Mouse (Mus musculus): ENCODE results near the gene Gdf2. TPM values are rescaled to one million over a fixed set of nuclear protein-coding genes. Genes with fewer than 3 reads are reported as not detected.

Gdf2 gene
- not detected in 2 replicates for polyA plus RNA-seq (2014; fragmentation: Nextera tagmentation; extraction: Ambion mirVana)

- ATAC-seq (ENCODE audit: low read depth) (no peak), DNase-seq (ENCODE audit: low spot score) (no peak)
- H3K27me3 ChIP-seq (replicated peaks; ENCODE audit: control insufficient read depth, insufficient read depth, low read length): no peaks in the 10 kb centered on the region
- no peak within 1 kb of the TSS for H3K9ac ChIP-seq (ENCODE audit: low read depth, low read length)
- no peak within 1 kb of the TSS for H3K4me3 ChIP-seq (ENCODE audit: low read depth, low read length)
- no peak within 1 kb of the TSS for H3K27ac ChIP-seq (replicated peaks; ENCODE audit: low read depth, low read length)
- H3K4me2 ChIP-seq (ENCODE audit: low read depth, low read length): no peak within 1 kb of the TSS
- H3K4me1 ChIP-seq (ENCODE audit: control insufficient read depth, insufficient read depth, low read length): no peaks in the 10 kb centered on the region
- no peaks in the 10 kb centered on the region for H3K9me3 ChIP-seq (ENCODE audit: control insufficient read depth, low read length)
- no peaks in the 10 kb centered on the region for H3K36me3 ChIP-seq (ENCODE audit: control insufficient read depth, insufficient read depth, low read length)
- 69% methylated on average over 8 of the region's 8 CpGs for WGBS
Observed at GRCm38 (mm10) chr14:33940739-33941138, at the start of gene Gdf2. TSS of gene Gdf2 (plus strand) at chr14:33941039.

GRCm38 (mm10) chr14:33891507-33891906 lies 49.3 kb upstream of the Gdf2 start:
- ATAC-seq (ENCODE audit: low read depth) (no peak), DNase-seq (ENCODE audit: low spot score) (no peak)
- Histone ChIP-seq H3K9me3 (ENCODE audit: control insufficient read depth, low read length) (no peaks in the 10 kb centered on the region), H3K4me2 (ENCODE audit: low read depth, low read length) (no peak overlapping the region), H3K4me3 (ENCODE audit: low read depth, low read length) (no peak overlapping the region), H3K9ac (ENCODE audit: low read depth, low read length) (no peak overlapping the region), H3K36me3 (ENCODE audit: control insufficient read depth, insufficient read depth, low read length) (no peaks in the 10 kb centered on the region), H3K4me1 (ENCODE audit: control insufficient read depth, insufficient read depth, low read length) (peaks cover 2% of the 10 kb centered on the region), H3K27ac (replicated peaks; ENCODE audit: low read depth, low read length) (no peak overlapping the region), H3K27me3 (replicated peaks; ENCODE audit: control insufficient read depth, insufficient read depth, low read length) (0 out of 2 replicates have a peak, but pooled peaks cover 4% of the 10 kb centered on the region)
- WGBS: 77% methylated on average over 3 of the region's 3 CpGs

- Histone ChIP-seq H3K4me2 (ENCODE audit: low read depth, low read length) (no peak overlapping the region), H3K36me3 (ENCODE audit: control insufficient read depth, insufficient read depth, low read length) (no peaks in the 10 kb centered on the region), H3K4me3 (ENCODE audit: low read depth, low read length) (no peak overlapping the region), H3K9me3 (ENCODE audit: control insufficient read depth, low read length) (no peaks in the 10 kb centered on the region), H3K4me1 (ENCODE audit: control insufficient read depth, insufficient read depth, low read length) (peaks cover 13% of the 10 kb centered on the region), H3K27me3 (replicated peaks; ENCODE audit: control insufficient read depth, insufficient read depth, low read length) (peaks cover 4% of the 10 kb centered on the region; the same call in 1 of the 2 replicates), H3K27ac (replicated peaks; ENCODE audit: low read depth, low read length) (no peak overlapping the region), H3K9ac (ENCODE audit: low read depth, low read length) (no peak overlapping the region)
- ATAC-seq (ENCODE audit: low read depth) (no peak), DNase-seq (ENCODE audit: low spot score) (no peak)
- 71% methylated on average over 5 of the region's 5 CpGs for WGBS
Observed at GRCm38 (mm10) chr14:33895777-33896176, 45.1 kb upstream of the Gdf2 start.

- Histone ChIP-seq H3K4me1 (ENCODE audit: control insufficient read depth, insufficient read depth, low read length) (peaks cover 13% of the 10 kb centered on the region), H3K27me3 (replicated peaks; ENCODE audit: control insufficient read depth, insufficient read depth, low read length) (peaks cover under 1% of the 10 kb centered on the region; the same call in 1 of the 2 replicates), H3K4me3 (ENCODE audit: low read depth, low read length) (no peak overlapping the region), H3K9ac (ENCODE audit: low read depth, low read length) (no peak overlapping the region), H3K9me3 (ENCODE audit: control insufficient read depth, low read length) (no peaks in the 10 kb centered on the region), H3K4me2 (ENCODE audit: low read depth, low read length) (peak overlapping the region; percentile 7; the same call in 1 of the 2 replicates), H3K36me3 (ENCODE audit: control insufficient read depth, insufficient read depth, low read length) (no peaks in the 10 kb centered on the region), H3K27ac (replicated peaks; ENCODE audit: low read depth, low read length) (peak overlapping the region; percentile 61)
- 19% methylated on average over 9 of the region's 9 CpGs for WGBS
- peak; percentile 89 for DNase-seq (ENCODE audit: low spot score)
- peak; percentile 62 for ATAC-seq (ENCODE audit: low read depth)
Observed at GRCm38 (mm10) chr14:33896628-33897300, 44.1 kb upstream of the Gdf2 start.

GRCm38 (mm10) chr14:33902783-33903182 lies 38.1 kb upstream of the Gdf2 start:
- H3K4me2 ChIP-seq (ENCODE audit: low read depth, low read length): no peak overlapping the region
- no peaks in the 10 kb centered on the region for H3K4me1 ChIP-seq (ENCODE audit: control insufficient read depth, insufficient read depth, low read length)
- no peak for ATAC-seq (ENCODE audit: low read depth)
- no peak overlapping the region for H3K27ac ChIP-seq (replicated peaks; ENCODE audit: low read depth, low read length)
- H3K36me3 ChIP-seq (ENCODE audit: control insufficient read depth, insufficient read depth, low read length): no peaks in the 10 kb centered on the region
- WGBS: 92% methylated on average over 4 of the region's 4 CpGs
- no peak overlapping the region for H3K4me3 ChIP-seq (ENCODE audit: low read depth, low read length)
- no peaks in the 10 kb centered on the region; the same call in 1 of the 2 replicates for H3K27me3 ChIP-seq (replicated peaks; ENCODE audit: control insufficient read depth, insufficient read depth, low read length)
- H3K9me3 ChIP-seq (ENCODE audit: control insufficient read depth, low read length): 0 out of 2 replicates have a peak, but pooled peaks cover 4% of the 10 kb centered on the region
- H3K9ac ChIP-seq (ENCODE audit: low read depth, low read length): no peak overlapping the region
- DNase-seq (ENCODE audit: low spot score): no peak

- H3K9ac ChIP-seq (ENCODE audit: low read depth, low read length): no peak overlapping the region
- H3K9me3 ChIP-seq (ENCODE audit: control insufficient read depth, low read length): 0 out of 2 replicates have a peak, but pooled peaks cover 4% of the 10 kb centered on the region
- 74% methylated on average over 1 of the region's 1 CpGs for WGBS
- H3K27ac ChIP-seq (replicated peaks; ENCODE audit: low read depth, low read length): no peak overlapping the region
- no peaks in the 10 kb centered on the region; the same call in 1 of the 2 replicates for H3K27me3 ChIP-seq (replicated peaks; ENCODE audit: control insufficient read depth, insufficient read depth, low read length)
- no peaks in the 10 kb centered on the region for H3K4me1 ChIP-seq (ENCODE audit: control insufficient read depth, insufficient read depth, low read length)
- no peak for DNase-seq (ENCODE audit: low spot score)
- no peak overlapping the region for H3K4me3 ChIP-seq (ENCODE audit: low read depth, low read length)
- no peak overlapping the region for H3K4me2 ChIP-seq (ENCODE audit: low read depth, low read length)
- no peak for ATAC-seq (ENCODE audit: low read depth)
- H3K36me3 ChIP-seq (ENCODE audit: control insufficient read depth, insufficient read depth, low read length): no peaks in the 10 kb centered on the region
Observed at GRCm38 (mm10) chr14:33903199-33903598, 37.6 kb upstream of the Gdf2 start.

GRCm38 (mm10) chr14:33904851-33905250 lies 36.0 kb upstream of the Gdf2 start:
- Histone ChIP-seq H3K4me3 (ENCODE audit: low read depth, low read length) (no peak overlapping the region), H3K9me3 (ENCODE audit: control insufficient read depth, low read length) (0 out of 2 replicates have a peak, but pooled peaks cover 4% of the 10 kb centered on the region), H3K4me1 (ENCODE audit: control insufficient read depth, insufficient read depth, low read length) (no peaks in the 10 kb centered on the region), H3K27me3 (replicated peaks; ENCODE audit: control insufficient read depth, insufficient read depth, low read length) (no peaks in the 10 kb centered on the region), H3K4me2 (ENCODE audit: low read depth, low read length) (no peak overlapping the region), H3K36me3 (ENCODE audit: control insufficient read depth, insufficient read depth, low read length) (no peaks in the 10 kb centered on the region), H3K9ac (ENCODE audit: low read depth, low read length) (no peak overlapping the region), H3K27ac (replicated peaks; ENCODE audit: low read depth, low read length) (no peak overlapping the region)
- ATAC-seq (ENCODE audit: low read depth) (no peak), DNase-seq (ENCODE audit: low spot score) (no peak)

- Histone ChIP-seq H3K9me3 (ENCODE audit: control insufficient read depth, low read length) (no peaks in the 10 kb centered on the region), H3K4me3 (ENCODE audit: low read depth, low read length) (no peak overlapping the region), H3K9ac (ENCODE audit: low read depth, low read length) (no peak overlapping the region), H3K4me1 (ENCODE audit: control insufficient read depth, insufficient read depth, low read length) (peaks cover 6% of the 10 kb centered on the region), H3K27ac (replicated peaks; ENCODE audit: low read depth, low read length) (no peak overlapping the region), H3K4me2 (ENCODE audit: low read depth, low read length) (no peak overlapping the region), H3K27me3 (replicated peaks; ENCODE audit: control insufficient read depth, insufficient read depth, low read length) (no peaks in the 10 kb centered on the region; the same call in 1 of the 2 replicates), H3K36me3 (ENCODE audit: control insufficient read depth, insufficient read depth, low read length) (no peaks in the 10 kb centered on the region)
- WGBS: 29% methylated on average over 3 of the region's 3 CpGs
- DNase-seq (ENCODE audit: low spot score): peak; percentile 40
- no peak for ATAC-seq (ENCODE audit: low read depth)
Observed at GRCm38 (mm10) chr14:33913727-33914126, 27.1 kb upstream of the Gdf2 start.

GRCm38 (mm10) chr14:33914206-33914605 lies 26.6 kb upstream of the Gdf2 start:
- DNase-seq (ENCODE audit: low spot score) (no peak), ATAC-seq (ENCODE audit: low read depth) (no peak)
- Histone ChIP-seq H3K4me3 (ENCODE audit: low read depth, low read length) (no peak overlapping the region), H3K9me3 (ENCODE audit: control insufficient read depth, low read length) (no peaks in the 10 kb centered on the region), H3K36me3 (ENCODE audit: control insufficient read depth, insufficient read depth, low read length) (no peaks in the 10 kb centered on the region), H3K27me3 (replicated peaks; ENCODE audit: control insufficient read depth, insufficient read depth, low read length) (no peaks in the 10 kb centered on the region; the same call in 1 of the 2 replicates), H3K27ac (replicated peaks; ENCODE audit: low read depth, low read length) (no peak overlapping the region), H3K9ac (ENCODE audit: low read depth, low read length) (no peak overlapping the region), H3K4me2 (ENCODE audit: low read depth, low read length) (no peak overlapping the region), H3K4me1 (ENCODE audit: control insufficient read depth, insufficient read depth, low read length) (peaks cover 11% of the 10 kb centered on the region)
- WGBS: 87% methylated on average over 9 of the region's 9 CpGs
